Mouse (Mus musculus): ENCODE data around the gene Ccnyl1.

The Ccnyl1 gene

GRCm38 (mm10) chr1:64738661-64739082 lies 48.4 kb downstream of the Ccnyl1 start:
- DNase-seq = peak in 1 of 2 experiments; percentile 10

- no peak for DNase-seq
Measured at GRCm38 (mm10) chr1:64742741-64743408, 52.6 kb downstream of the Ccnyl1 start.

- no peak for DNase-seq
Measured at GRCm38 (mm10) chr1:64744616-64745015, 54.4 kb downstream of the Ccnyl1 start.

GRCm38 (mm10) chr1:64753109-64753508 lies 62.9 kb downstream of the Ccnyl1 start:
- no peak for DNase-seq

GRCm38 (mm10) chr1:64753668-64754067 lies 63.4 kb downstream of the Ccnyl1 start:
- no peak for DNase-seq

- no peak for DNase-seq
Measured at GRCm38 (mm10) chr1:64754658-64755057, 64.4 kb downstream of the Ccnyl1 start.

DNA sequence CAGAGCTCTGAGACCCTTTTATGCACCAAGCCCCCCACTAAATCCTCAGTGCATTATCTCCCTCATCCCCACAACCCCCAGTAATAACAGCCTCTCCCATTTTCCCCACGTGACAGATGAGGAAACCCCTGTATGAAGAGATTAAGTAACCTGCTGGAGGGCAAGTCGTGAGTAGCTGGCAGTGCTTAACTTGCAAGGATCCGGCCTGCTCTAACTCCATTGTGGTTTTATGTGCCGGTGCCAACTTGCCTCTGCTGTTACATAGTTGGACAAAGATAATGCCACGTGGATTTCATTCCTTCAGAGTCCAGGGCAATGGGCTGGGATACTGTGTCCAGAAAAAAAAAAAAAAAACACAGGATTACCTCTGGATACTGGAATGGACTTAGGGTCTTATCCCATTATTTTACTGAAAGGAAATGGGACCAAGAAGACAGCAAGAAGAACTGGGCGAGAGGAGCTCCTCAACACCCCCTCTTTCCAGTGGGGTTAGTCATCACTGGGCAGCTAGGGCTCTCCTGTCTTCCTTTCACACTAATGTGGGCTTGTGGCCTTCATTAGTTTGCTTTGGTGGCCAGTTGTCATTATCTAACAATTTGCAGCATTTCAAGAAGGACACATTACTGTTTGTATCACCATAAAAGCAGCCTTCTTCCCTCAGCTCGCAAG lies 65.8 kb downstream of the Ccnyl1 start:
- DNase-seq = no peak

DNA sequence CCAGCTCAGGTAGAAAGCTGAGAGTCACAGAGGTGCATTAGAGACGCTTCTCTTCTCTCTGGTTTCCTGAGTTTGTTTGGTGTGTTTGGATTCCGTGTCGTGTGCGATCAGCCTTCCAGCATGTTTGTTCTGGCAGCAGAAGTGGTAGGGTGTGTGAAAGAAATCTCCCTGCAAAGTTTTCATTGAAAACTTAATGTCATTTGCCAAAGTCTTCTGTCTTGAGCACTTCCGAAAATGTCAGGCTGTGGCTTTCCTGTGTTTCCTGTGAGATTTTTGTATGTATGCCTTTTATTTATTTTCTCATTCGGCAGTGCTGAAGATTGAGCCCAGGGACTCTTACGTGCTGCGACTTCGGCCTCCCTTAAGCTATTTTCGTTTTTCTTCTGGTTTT lies 66.4 kb downstream of the Ccnyl1 start:
- no peak for DNase-seq

DNA sequence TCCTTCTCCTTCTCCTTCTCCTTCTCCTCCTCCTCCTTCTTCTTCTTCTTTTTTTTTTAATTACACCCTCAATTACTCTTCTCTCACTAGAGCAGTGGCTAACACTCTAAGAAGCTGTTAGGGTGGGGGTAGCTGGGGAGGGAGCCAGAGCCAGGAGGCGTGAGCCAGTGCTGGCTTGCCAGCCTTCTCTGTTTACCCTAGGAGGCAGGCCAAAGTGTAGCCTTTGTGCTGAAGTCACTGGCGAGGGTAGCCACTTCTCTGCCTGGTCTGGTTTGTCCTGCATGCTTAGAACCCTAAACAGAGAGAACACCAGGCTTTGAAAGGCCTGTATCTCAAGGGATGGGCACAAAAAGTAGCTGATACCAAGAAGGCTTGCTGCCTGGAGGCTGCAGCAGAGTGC lies 67.0 kb downstream of the Ccnyl1 start:
- peak in 1 of 2 experiments; percentile 12 for DNase-seq

DNA sequence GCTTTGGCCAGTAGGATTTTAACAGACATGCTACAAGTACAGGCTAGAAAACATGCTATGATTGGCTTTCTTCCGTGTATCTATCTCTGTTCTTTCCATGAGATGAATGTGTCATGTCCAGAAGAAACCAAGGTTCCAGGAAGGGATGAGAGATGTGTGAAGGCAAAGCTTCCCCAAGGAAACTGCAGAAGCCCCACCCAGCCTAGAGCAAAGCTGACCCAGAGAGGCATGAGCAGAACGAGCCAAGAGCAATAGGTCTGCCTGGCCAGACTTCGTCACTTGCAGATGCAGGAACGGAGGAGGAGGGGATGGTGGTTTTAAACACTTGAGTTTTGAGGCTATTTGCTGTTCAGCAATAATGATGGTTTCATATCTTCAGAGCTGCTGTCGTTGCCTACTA lies 67.5 kb downstream of the Ccnyl1 start:
- DNase-seq = no peak

GRCm38 (mm10) chr1:64761646-64762045 lies 71.4 kb downstream of the Ccnyl1 start:
- DNase-seq = no peak

DNA sequence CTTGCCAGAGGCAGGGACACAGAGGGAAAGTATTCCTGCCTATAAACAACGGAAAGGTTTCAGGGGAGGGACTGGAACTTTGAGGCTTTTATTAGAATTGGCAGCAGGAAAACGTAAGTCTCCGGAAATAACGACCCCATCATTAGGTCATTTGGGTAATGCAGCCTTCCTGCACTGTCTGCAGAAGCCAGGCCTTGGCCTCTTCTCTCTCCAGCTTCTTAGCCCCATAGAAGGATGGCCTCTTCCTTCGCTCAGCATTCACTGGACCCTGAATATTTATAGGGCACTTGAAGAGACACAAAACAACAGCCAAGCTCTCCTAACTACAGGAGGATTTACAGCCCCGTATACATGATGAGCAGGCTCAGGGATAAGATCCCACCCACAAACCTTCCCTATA lies 79.9 kb downstream of the Ccnyl1 start:
- no peak for DNase-seq

DNA sequence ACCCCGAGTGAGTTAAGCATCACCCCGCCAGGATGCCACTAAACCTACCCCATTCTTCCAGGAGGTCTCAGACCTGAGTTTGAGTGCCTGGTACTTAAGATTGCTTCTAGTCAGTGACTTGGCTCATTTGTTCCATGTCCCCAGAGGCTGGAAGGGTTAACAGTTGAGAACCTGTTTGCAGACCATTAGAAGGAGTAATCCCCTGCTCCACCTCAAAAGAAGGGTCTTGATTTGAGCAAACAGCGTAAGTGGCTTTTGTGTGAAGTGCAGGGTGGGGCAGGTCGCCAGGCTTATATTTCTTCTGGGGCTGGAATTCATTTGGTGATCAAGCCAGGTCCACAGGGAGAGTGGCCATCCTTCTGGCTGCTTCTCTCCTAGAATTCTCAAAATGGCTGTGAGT lies 83.0 kb downstream of the Ccnyl1 start:
- DNase-seq = no peak
